Mouse (Mus musculus): ENCODE measurements around the gene Cdh23.

Cdh23 gene

DNA sequence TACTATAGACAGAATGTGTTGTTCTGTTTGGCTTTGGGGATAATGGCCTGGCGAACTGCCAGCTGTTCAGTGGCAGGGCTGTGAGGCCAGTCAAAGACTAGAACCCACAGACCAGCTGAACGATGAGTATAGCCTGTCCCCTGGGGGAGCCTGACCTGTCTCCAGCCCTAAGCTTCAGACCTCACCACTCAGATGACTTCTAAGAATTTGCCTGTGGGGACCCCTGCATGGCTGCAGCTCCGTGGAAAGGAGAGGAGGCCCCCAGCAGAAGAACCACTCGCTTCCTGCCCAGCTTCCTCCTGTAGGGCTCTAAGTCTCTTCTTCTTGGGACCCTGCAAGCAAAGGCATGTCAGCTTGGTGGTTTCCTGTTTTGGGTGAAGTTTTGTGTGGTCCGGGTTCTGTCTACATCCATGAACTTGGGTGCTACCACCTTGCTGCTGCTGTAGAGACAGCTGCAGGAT lies 325.7 kb downstream of the Cdh23 start:
- in situ Hi-C loops (cut with MseI, MboI): no loop called here

DNA sequence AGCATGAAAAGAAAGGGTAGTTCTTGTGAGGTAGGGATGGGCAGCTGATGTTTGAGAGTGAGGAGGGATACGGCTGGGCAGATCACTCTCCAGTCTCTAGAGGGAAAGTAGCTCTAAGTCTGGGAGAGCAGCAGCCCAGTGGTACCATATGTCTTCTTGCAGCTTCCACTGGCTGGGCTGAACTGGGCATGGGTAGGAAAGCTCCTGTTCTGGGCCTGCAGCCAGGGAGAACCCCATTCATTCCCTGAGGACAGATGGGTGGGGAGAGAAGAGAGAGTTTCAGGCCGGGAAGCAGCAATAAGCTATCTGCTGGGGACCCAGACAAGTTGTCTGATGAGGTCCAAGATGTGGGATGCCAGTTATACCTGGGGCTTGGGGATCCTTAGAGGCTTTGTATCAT lies 326.2 kb downstream of the Cdh23 start:
- in situ Hi-C loops (cut with MseI, MboI): no loop called here

DNA sequence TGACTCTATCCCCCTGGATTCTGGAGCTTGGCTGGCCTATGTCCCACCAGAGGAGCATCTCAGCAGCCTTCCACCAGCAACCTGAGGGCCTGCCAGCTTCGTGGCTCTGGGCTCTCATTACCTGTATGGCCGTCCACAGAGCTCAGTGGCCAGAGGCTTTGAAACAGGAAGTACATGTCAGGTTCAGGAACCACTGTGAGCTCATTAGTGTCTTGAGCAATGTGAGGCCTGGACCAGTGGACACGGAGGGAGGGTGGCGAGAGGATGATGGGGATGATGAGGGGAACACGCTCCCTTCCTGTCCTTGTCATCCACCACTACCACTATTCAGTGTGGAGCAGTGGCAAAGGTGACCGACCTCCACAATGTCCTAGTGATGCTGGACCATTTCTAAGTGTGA lies 326.9 kb downstream of the Cdh23 start:
- in situ Hi-C loops (cut with MseI, MboI): no loop called here

DNA sequence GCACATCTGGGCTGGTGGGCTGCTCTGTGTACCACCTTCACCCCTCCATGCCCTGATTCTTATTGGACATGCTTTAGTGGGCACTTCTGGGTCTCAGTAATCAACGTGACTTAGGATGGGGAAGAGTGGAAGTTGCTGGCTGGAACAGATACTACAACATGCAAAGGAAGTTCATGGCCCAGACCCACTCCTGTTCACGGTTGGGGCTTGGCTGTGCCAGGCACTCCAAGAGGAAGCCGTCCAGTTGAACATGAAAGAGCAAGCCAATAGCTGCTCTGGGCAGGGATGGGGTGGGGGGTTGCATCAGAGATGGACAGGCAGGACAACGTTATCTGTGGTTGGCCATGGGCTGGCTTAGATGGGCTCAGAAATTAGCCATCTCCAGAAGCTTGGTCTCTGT lies 328.4 kb downstream of the Cdh23 start:
- in situ Hi-C loops (cut with MseI, MboI): no loop called here

DNA sequence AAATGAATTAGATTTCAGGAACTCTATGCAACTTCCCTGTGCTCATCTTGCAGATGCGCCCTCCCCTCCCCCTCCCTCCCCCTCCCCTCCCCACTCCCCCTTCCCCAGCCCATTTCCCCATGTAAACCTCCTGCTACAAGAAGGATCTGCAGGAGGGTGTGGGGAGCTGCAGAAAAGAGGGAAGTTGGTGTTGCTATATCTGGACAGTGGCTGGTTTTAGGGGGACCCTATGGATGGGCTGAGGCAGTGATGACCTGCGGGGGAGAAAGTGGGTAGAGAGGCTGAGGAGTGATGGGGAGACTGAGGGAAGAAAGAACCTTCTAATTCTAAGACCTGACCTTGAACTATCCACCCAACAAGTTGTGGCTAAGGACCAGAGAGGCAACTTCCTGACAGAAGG lies 329.1 kb downstream of the Cdh23 start:
- in situ Hi-C loops (cut with MseI, MboI): no loop called here

DNA sequence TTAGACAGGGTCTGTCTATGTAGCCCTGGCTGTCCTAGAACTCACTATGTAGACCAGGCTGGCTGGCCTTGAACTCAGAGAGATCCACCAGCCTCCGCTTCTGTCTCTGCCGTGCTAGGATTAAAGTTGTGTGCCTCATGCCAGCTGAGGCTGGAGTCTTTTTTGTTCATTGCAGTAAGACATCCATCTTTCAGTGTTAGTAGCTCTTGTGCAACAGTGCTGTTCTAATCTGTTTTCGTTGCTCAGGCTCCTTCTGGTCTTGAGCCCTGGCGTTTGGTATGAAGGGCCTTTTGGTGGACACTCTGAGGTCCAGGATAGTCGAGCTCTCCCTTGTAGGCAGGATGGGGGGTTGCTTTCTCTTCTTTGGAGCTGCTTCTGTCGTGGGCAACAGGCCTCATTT lies 332.9 kb downstream of the Cdh23 start:
- in situ Hi-C loops (cut with MseI, MboI): no loop called here

DNA sequence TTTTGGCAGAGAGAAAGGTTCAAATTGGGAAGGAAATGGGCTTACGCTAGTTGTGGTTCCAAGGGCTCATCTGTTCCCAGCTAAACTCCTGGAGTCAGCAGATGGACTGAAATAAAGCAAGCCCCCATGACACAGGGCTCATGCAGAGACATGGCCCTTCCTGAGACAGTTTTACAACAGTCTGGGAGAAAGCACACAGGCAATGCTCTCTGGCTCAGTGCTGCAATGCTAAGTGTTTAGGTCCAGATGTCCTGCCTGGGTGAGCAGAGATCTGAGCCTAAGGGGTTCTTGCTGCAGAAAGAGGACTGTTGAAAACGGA lies 334.0 kb downstream of the Cdh23 start:
- in situ Hi-C loops (cut with MseI, MboI): no loop called here

DNA sequence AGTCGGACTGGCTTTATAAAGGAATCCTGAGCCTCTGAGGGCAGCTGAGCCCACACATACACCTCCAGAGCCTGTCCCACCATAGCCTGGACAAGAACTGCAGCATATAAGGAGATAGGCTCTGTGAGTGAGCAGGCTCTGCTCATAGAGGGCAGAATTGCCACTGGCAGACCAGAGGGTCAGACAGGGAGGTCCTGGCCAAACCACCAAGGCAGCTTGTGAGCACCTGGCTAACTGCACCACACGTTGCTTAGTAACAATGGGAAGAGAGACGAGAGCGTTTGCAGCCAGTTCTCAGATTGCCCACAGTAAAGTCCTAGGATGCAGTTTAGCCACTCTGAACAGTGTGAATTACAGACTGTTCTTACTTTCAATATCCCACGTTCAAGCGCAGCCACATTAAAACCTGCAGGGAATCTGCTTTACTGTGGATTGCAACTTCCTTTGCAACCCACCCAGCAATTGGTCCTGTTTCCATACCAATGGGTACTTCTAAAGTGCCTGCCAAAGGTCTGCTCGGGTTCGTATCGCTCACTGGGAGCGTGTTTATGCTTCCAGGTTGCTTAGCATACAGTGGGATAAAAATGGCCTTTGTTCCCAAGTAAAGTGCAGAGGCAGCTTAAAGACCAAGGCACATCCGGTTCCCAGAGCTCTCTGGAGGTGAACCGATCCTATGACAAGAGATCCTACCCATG lies 334.5 kb downstream of the Cdh23 start:
- in situ Hi-C loops (cut with MseI, MboI): no loop called here

DNA sequence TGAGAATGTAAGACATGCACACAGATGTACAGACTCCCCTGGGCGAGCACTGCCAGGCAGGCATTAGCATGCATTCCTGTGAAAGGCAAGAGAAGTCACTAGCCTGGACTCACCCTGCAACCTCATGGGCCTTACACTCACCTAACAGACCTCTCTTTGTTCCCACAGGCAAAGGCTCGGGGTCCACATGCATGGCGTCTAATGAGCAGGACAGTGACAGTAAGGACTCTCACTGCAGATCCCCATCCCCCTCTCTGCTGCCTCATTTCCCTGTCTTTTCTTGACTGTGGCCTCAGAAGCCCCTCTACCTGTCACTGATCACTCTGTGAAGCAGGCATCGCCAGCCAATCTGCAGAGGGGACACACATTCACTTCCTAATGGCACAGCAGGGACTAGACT lies 337.5 kb downstream of the Cdh23 start:
- in situ Hi-C loops (cut with MseI, MboI): no loop called here

DNA sequence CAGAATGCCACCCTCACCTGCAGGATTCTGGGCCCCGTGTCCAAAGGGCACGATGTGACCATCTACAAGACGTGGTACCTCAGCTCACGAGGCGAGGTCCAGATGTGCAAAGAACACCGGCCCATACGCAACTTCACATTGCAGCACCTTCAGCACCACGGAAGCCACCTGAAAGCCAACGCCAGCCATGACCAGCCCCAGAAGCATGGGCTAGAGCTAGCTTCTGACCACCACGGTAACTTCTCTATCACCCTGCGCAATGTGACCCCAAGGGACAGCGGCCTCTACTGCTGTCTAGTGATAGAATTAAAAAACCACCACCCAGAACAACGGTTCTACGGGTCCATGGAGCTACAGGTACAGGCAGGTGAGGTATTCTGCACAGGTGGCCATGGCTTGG lies 338.4 kb downstream of the Cdh23 start:
- in situ Hi-C loops (cut with MseI, MboI): no loop called here

DNA sequence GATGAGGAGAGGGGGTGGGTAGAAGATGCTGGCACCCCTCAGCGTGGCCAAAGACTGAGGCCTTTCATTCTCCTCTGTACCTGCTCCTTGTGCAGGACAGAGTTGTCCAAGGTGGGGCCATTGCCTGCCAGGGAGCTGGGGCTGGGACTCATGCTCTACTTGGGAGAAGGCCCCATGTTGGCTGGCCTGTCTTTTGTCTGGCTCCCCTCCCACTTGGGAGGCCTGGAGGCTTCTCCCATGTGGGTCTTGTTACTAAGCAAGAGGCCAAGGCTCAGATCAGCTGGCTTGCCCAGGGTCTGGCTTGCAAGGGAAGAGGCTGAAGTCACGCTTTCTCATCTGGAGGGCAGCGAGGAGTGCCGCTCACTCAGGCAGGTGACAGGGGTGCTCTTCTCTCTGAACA lies 338.8 kb downstream of the Cdh23 start:
- in situ Hi-C loops (cut with MseI, MboI): no loop called here

DNA sequence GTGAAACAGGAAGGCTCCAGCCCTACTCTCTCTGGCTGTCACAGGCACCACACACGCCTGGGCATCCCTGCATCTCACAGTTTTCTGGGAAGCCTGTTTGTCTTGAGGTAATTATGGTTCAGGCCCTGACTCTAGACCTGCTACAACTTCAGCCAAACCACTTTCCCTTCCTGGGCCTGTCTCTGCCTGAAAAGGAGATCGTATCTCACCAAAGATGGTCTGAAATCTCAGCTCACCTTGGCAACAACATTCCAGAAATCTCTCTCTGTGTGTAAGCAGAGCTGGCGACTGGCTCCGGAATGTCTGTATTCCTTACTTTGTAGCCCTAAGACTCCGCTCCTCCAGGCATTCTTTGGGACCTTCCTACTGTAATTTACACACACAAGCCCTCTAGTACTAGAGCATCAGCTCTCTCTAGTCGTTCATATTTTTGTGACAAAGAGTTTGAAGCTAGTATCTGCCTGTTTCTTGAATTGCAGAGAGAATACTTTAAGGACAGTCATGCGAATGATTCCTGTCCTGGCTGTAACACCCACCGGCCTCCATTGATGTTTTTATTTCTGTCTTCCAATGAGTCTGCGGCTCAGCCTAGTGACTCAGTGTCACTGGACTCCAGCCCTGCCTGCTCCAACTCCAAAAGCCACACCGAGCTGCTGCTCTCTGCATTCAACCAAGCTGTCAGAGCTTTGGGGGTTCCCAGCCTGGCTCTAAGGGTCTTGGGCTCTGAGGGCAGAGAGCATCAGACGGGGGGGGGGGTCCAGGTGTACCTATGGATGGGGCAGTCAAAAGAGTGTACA lies 341.2 kb downstream of the Cdh23 start:
- in situ Hi-C loops (cut with MseI, MboI): no loop called here

DNA sequence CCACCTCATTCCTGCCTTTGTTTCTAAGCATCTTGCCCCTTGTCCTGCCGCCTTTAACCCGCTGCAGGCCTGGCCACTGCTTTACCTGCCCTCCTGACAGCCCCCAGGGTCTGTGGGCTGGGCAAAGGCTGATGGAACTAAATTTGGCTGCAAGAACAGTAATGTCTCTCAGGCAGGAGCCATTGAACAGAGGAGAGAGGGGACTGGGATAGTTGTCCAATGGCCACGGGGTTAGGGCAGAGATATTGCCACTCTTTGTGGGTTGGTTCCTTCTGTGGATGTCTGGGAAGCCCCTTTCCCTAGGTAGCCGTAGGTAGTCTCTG lies 342.3 kb downstream of the Cdh23 start:
- in situ Hi-C loops (cut with MseI, MboI): no loop called here

DNA sequence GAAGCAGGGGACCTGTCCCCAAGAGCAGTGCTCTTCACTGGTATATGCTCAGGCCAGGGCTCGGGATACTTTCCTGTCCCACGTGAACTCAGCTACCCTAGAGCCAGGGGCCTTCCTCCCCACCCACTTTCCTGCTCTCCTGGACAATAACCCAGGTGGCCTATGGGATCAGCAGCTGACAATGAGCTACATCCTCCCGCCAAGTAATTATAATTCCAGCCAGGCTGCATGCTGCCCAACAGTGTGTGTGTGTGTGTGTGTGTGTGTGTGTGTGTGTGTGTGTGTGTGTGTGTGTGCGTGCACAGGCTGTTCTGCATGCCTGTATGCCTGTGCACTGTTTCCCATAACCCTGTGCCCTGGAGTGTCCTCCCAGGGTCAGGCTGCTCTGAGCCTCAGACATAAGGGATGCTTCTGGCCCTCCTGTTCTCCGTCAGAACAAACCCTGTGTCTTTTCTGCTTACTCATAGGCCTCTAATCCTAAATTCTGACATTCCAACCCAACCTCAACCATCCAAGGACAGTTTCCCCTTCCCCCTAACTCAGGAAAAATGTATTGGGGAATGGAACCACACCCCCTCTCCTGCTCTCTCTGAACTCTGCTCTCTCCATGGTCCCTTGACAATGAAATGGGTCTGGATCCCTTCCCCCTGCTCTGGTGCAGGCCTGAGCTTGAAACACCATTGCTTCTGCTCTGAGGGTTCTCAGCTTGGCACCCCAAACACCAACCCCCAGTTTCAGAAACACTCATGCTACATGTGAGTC lies 342.9 kb downstream of the Cdh23 start:
- in situ Hi-C loops (cut with MseI, MboI): no loop called here

DNA sequence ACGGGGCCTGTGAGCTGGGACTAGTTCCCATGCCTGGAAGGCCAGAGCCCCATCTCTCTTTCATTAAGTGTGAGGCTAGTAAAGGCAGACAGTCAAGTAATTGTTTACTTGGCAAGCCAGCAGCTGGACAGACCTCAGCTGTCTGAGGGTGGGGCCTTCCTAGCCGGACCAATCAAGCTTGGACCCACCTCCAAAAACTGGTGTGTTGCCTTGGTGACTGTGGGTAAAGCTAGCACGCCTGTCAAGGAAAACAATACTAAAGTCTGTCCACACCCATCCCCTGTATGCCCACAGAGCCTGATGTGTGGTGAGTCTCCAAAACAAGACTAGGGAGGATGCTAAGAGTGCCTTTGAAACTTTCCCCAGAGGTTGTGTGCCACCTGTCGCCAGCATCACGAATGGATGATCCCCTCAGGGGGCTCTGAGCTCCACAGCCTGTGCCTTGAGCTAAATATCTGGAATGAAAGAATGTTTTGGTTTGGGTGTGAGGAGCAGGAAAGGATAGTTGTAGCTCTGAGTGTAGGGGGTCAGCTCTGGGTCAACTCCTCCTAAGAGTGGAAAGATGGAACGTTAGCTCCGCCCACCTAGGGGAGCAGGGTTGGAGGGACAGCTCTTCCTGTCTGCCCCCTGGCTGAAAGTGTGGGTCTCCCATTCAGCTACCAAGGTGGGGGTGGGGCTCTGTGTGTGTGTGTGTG lies 344.4 kb downstream of the Cdh23 start:
- in situ Hi-C loops (cut with MseI, MboI): no loop called here

DNA sequence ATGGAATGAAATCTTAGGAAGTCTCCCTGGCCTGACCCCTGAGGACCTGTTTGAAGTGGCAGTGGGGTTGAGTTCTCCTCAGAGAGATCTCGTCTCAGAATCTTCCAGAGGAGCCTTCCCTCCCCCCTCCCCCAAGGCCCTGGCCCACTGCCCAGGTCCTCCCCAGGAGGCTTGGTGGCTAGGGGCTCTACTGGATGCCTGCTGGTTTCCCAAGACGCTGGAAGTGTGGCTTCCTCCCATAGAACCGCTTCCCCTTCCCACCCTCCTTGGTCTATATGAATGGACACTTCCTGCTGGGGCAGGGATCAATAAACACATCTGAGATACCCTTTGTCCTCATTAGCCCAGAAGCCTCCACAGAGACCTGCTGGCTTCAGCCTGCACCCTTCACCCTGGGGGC lies 345.0 kb downstream of the Cdh23 start:
- in situ Hi-C loops (cut with MseI, MboI): no loop called here

DNA sequence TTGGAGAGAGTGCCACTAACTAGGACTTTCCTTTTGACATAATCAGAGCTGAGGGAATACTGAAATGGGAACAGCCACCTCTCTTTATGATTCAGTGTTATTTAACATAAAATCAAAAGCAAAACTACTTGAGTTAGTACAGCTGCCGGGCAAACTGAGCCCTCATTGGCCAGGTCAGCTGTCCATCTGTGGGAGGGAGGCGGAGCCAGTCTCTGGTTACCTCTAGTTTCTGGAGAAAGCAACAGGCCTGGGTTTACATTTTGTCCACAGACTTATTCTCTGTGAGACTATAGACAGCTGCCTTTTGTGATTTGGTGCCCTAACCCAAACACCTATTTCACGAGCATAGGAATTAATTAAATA lies 345.5 kb downstream of the Cdh23 start:
- in situ Hi-C loops (cut with MseI, MboI): no loop called here

DNA sequence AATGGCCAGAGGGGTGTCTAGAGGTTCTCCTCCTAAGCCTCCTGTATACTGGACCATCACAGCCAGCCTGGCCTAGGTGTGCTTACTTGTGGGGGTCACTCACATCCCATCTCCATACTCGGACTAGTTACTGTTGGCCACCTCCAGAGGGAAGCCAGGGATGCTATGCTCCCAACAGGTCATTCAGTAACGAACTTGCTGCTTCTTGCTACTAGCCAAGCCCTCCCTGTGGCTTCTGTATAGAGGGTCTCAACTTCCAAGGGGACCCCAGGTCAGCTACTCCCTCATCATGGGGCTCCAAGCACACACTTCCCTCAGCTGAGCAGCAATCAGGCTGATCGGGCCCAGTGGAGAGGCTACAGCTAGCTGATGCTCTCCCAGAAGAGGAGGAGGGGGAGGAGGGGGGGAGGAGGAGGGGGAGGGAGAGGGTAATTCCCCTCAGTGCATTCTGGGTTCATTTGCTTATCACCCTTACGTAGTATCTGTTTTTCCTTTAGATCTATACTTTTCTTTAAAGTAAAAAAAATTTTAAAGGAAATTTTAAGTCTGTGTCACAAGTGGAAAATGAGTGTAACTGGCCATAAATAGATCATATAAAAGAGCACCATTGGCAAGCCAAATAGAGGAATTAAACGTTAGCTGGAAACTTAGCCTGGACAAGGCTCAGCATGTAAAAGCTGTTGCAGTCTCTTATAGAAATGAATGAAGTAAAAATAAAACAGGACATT lies 346.0 kb downstream of the Cdh23 start:
- in situ Hi-C loops (cut with MseI, MboI): no loop called here

DNA sequence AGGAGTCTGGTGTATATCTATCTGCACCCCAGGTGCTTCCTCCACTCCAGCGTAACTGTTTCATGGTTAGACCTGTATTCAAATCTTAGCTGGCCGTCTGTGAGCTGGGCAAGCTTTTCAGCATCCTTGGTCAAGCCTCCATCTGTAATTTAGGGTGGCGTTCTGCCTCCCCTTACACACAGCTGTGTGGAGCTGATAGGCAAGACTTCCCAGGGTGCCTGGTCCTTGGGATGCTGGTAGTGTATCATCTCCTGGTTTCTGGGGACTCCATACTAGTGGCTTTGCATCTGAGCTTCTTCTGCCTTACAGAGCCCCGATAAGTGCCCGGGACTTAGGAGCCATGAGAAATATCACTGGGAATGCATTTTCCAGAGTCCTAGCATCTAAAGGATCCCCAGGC lies 346.6 kb downstream of the Cdh23 start:
- in situ Hi-C loops (cut with MseI, MboI): no loop called here

DNA sequence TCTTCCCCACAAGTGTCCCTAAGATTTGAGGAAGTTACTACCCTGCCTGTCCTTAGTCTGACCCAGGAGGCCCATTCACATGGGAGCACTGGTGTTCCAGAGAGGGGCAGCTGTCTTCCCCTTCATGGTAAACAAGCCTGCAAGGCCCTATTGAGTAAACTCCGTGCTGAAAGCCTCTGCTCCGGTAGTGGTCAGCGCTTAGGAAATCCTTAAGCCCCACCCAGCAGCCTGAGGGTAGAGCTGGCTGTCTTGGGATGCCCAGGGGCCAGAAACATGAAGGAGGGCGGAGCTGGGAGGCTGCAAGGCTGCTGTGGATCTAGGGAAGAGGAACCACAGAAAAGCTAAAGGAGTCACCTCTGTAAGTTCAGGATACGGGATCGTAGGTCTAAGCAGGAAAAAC lies 347.2 kb downstream of the Cdh23 start:
- in situ Hi-C loops (cut with MseI, MboI): no loop called here

DNA sequence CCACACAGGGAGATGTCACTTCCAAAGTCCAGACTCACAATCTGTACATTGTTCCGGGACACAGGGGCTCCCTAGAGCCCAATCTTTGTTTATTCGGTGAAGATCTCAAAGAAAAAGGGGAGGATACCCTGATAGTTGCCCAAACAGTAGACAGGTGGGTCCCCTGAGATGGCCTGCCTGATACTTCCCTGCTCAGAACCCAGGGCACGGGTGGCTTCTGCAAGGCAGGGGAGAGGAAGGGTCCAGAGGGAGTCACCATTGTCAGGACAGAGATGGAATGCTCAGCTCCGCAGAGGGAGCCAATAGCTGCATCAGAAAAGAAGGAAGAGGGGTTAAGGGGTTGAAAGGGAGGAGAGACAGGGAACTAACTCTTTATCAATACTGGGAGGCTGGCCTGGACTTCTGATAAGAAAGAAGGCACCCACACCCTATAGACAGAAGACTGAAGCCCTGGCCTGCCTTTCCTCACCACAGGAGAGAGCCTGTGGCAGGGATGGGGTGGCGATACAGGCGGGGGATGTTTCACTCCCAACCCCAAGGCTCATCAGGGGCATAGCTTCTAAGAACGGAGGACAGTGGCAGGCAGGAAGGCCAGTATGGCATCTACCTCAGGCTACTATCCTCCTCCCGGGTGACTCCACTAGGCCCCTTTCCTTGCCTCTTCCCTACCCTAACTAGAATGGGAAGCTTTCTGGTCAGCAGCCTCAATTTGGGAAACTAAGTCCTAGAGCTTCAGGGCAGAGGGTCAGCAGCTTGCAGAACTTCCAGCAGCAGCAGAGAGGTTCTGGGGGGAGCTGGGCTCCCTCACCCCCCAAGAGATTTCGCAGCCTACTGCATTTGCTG lies 348.3 kb downstream of the Cdh23 start:
- in situ Hi-C loops (cut with MseI, MboI): no loop called here
